Mouse (Mus musculus): ENCODE data around the gene Inpp5f. TPM values are rescaled to one million over a fixed set of nuclear protein-coding genes. Genes with fewer than 3 reads are reported as not detected.

Inpp5f gene
- polyA plus RNA-seq, 1 experiment: 13.4 TPM

GRCm38 (mm10) chr7:128739462-128740277, 128.5 kb downstream of the Inpp5f start:
- peak; percentile 52 for DNase-seq (ENCODE audit: low spot score)

GRCm38 (mm10) chr7:128740334-128740733, 129.2 kb downstream of the Inpp5f start, which contains the start of gene Mcmbp:
Gene Mcmbp, minus strand, starts transcription at chr7:128740495.
- peak; percentile 92 for DNase-seq (ENCODE audit: low spot score)

- DNase-seq (ENCODE audit: low spot score): no peak
Measured at GRCm38 (mm10) chr7:128743898-128744297, 132.8 kb downstream of the Inpp5f start.

- DNase-seq (ENCODE audit: low spot score): peak; percentile 93
Measured at GRCm38 (mm10) chr7:128744684-128745485, 133.8 kb downstream of the Inpp5f start, which contains the start of gene Sec23ip. Gene Sec23ip, plus strand, starts transcription at chr7:128744943.

Other genes starting within 250 kb of the Inpp5f start
- 35.7 and 36.2 TPM in 2 replicates for gene Rgs10, start 192.6 kb upstream of the Inpp5f start, polyA plus RNA-seq (2012; rRNA removed)
- 72.6 and 101 TPM in 2 replicates for gene Tial1, start 149.6 kb upstream of the Inpp5f start, polyA plus RNA-seq (2012; rRNA removed)
- 30.4 and 54.6 TPM in 2 replicates for gene Bag3, start 87.7 kb upstream of the Inpp5f start, polyA plus RNA-seq (2012; rRNA removed)
- 22.0 and 26.0 TPM in 2 replicates for gene Mcmbp, start 129.2 kb downstream of the Inpp5f start, polyA plus RNA-seq (2012; rRNA removed)
- gene Sec23ip, start 133.6 kb downstream of the Inpp5f start, polyA plus RNA-seq (2012; rRNA removed): 17.8 and 19.7 TPM in 2 replicates